Mouse (Mus musculus) embryonic fibroblast, embryonic 13.5 days (primary cell): ENCODE measurements around the gene Sphk1. TPM values are rescaled to one million over a fixed set of nuclear protein-coding genes. Genes with fewer than 3 reads are reported as not detected.

ENCODE experiments used
- H3K27ac ChIP-seq: 2 replicates; pipeline ENCODE4 v1.5.1; 2012; ENCODE audit warnings: low read length, control low read depth, inconsistent platforms; ENCODE audit not compliant: insufficient read depth
- H3K4me1 ChIP-seq: 2 replicates; pipeline ENCODE4 v1.6.1; 2011; ENCODE audit warnings: low read length; ENCODE audit not compliant: control insufficient read depth, insufficient read depth
- H3K4me3 ChIP-seq: 2 replicates; pipeline ENCODE4 v1.5.1; 2011; ENCODE audit warnings: mild to moderate bottlenecking, control low read depth, low read length; ENCODE audit not compliant: insufficient read depth
- CTCF ChIP-seq: IDR thresholded peaks from 2 replicates; pipeline ENCODE4 v1.5.1; 2011; ENCODE audit warnings: mild to moderate bottlenecking, control low read depth, low read length, moderate library complexity, borderline replicate concordance; ENCODE audit not compliant: insufficient read depth
- POLR2A ChIP-seq: IDR thresholded peaks from 2 replicates; pipeline ENCODE4 v1.6.1; 2011; ENCODE audit warnings: low read depth, mild to moderate bottlenecking, control low read depth, low read length, moderate library complexity
- polyA plus RNA-seq: library from polyadenylated mRNA; stranded (reverse); fragments of >200 nt; gene quantifications from 2 replicates; pipeline ENCODE4 v1.2.4, GENCODE M21; 2011; ENCODE audit warnings: low read depth; ENCODE audit not compliant: missing spikeins, insufficient read length

Gene Sphk1
- polyA plus RNA-seq, 1 experiment: 8.7 TPM

GRCm38 (mm10) chr11:116523699-116524189 lies 7.0 kb upstream of the Sphk1 start:
- peak overlapping the region; percentile 49 for H3K27ac ChIP-seq
- H3K4me3 ChIP-seq: no peak overlapping the region
- TF ChIP-seq POLR2A: no peak
- TF ChIP-seq CTCF: no peak; the same call in 1 of the 2 replicates
- H3K4me1 ChIP-seq: peaks cover 12% of the 10 kb centered on the region

- peaks cover 2% of the 10 kb centered on the region; the same call in 1 of the 2 replicates for H3K4me1 ChIP-seq
- no peak overlapping the region for H3K4me3 ChIP-seq
- H3K27ac ChIP-seq: no peak overlapping the region
- TF ChIP-seq POLR2A: no peak
- TF ChIP-seq CTCF: no peak
Observed at GRCm38 (mm10) chr11:116528636-116529320, 1.9 kb upstream of the Sphk1 start.

GRCm38 (mm10) chr11:116531371-116532191 lies 856 bp downstream of the Sphk1 start:
- Histone ChIP-seq H3K4me3 (peak overlapping the region; percentile 50), H3K27ac (no peak overlapping the region), H3K4me1 (no peaks in the 10 kb centered on the region)
- TF ChIP-seq CTCF (no peak), POLR2A (no peak)

GRCm38 (mm10) chr11:116532262-116532809 lies 1.6 kb downstream of the Sphk1 start:
- Histone ChIP-seq H3K4me3 (peak overlapping the region; percentile 50), H3K27ac (peak overlapping the region; percentile 42), H3K4me1 (no peaks in the 10 kb centered on the region)
- TF ChIP-seq CTCF: no peak
- peak; percentile 75 for TF ChIP-seq POLR2A

- peak overlapping the region; percentile 82 for H3K27ac ChIP-seq
- peak overlapping the region; percentile 50 for H3K4me3 ChIP-seq
- no peaks in the 10 kb centered on the region for H3K4me1 ChIP-seq
- peak; percentile 75 for TF ChIP-seq POLR2A
- TF ChIP-seq CTCF: no peak
Observed at GRCm38 (mm10) chr11:116532810-116533338, 2.1 kb downstream of the Sphk1 start.

- peak overlapping the region; percentile 82 for H3K27ac ChIP-seq
Observed at GRCm38 (mm10) chr11:116533341-116534153, 2.8 kb downstream of the Sphk1 start.

GRCm38 (mm10) chr11:116534154-116534865 lies 3.6 kb downstream of the Sphk1 start:
- no peaks in the 10 kb centered on the region for H3K4me1 ChIP-seq
- H3K27ac ChIP-seq: peak overlapping the region; percentile 82
- H3K4me3 ChIP-seq: peak overlapping the region; percentile 50
- peak; percentile 64; the same call in 1 of the 2 replicates for TF ChIP-seq CTCF
- TF ChIP-seq POLR2A: no peak; the same call in 1 of the 2 replicates

More at GRCm38 (mm10) chr11:116533341-116534153, 2.8 kb downstream of the Sphk1 start:
- Histone ChIP-seq H3K4me1 (no peaks in the 10 kb centered on the region), H3K4me3 (peak overlapping the region; percentile 50)
- TF ChIP-seq POLR2A (peak; percentile 32), CTCF (no peak)

- Histone ChIP-seq H3K4me1 (no peaks in the 10 kb centered on the region), H3K27ac (no peak overlapping the region), H3K4me3 (no peak overlapping the region)
- TF ChIP-seq POLR2A: no peak
Observed at GRCm38 (mm10) chr11:116536685-116537084, 6.0 kb downstream of the Sphk1 start.
